Mouse (Mus musculus) spleen, adult 2 months (tissue): ENCODE results near the gene Catspere2. TPM values are rescaled to one million over a fixed set of nuclear protein-coding genes. Genes with fewer than 3 reads are reported as not detected.
"Not testable (repeated sequence)": the region's sequence is repeated elsewhere in the genome, so short reads cannot be mapped to it uniquely, and the experiment has no call there.

Experiments
- DNase-seq, 2 experiments: peaks; one replicate each; pipeline versions ENCODE4 v3.0.0 to v3.0.0-alpha.2; 2012 to 2021; ENCODE audit warnings: low spot score in 2 of 2, low read depth in 1 of 2
- H3K27ac ChIP-seq: fragments of 200-500 bp; 2 replicates; pipeline ENCODE4 v1.5.1; 2012; ENCODE audit warnings: low read length, inconsistent platforms; ENCODE audit not compliant: insufficient read depth
- H3K27me3 ChIP-seq: fragments of 200-500 bp; 2 replicates; pipeline ENCODE4 v1.6.1; 2012; ENCODE audit warnings: mild to moderate bottlenecking, moderate library complexity, low read length, inconsistent platforms; ENCODE audit not compliant: control insufficient read depth, insufficient read depth
- H3K36me3 ChIP-seq: fragments of 200-500 bp; 2 replicates; pipeline ENCODE4 v1.6.1; 2012; ENCODE audit warnings: mild to moderate bottlenecking, low read length, inconsistent platforms; ENCODE audit not compliant: control insufficient read depth, insufficient read depth
- H3K4me1 ChIP-seq: fragments of 200-500 bp; 2 replicates; pipeline ENCODE4 v1.6.1; 2011; ENCODE audit warnings: inconsistent platforms; ENCODE audit not compliant: control insufficient read depth, insufficient read depth, insufficient read length
- H3K4me3 ChIP-seq: fragments of 200-500 bp; 2 replicates; pipeline ENCODE4 v1.5.1; 2011; ENCODE audit warnings: mild to moderate bottlenecking, inconsistent platforms; ENCODE audit not compliant: insufficient read depth, insufficient read length; ENCODE audit errors: extremely low read depth
- CTCF ChIP-seq: fragments of 200-500 bp; IDR thresholded peaks from 2 replicates; pipeline ENCODE4 v1.5.1; 2011; ENCODE audit warnings: mild to moderate bottlenecking, inconsistent platforms; ENCODE audit not compliant: insufficient read depth, insufficient read length, insufficient replicate concordance; ENCODE audit errors: extremely low read depth
- POLR2A ChIP-seq: fragments of 200-500 bp; IDR thresholded peaks from 2 replicates; pipeline ENCODE4 v1.6.1; 2011; ENCODE audit warnings: low read depth, low read length, inconsistent platforms
- whole genome bisulfite sequencing: fragments of 180-500 bp; shearing (Covaris S2); methylation state at CpG from one replicate; pipeline ENCODE4 v1.1.7; 2018; 5-methylcytosine and 5-hydroxymethylcytosine counted together
- polyA plus RNA-seq: library from polyadenylated mRNA; depleted of rRNA; stranded (reverse); fragments of >200 nt; gene quantifications from 2 replicates; pipeline ENCODE4 v1.2.3, GENCODE M21; 2012

Gene Catspere2
- polyA plus RNA-seq, 1 experiment: 0.09 TPM

DNA sequence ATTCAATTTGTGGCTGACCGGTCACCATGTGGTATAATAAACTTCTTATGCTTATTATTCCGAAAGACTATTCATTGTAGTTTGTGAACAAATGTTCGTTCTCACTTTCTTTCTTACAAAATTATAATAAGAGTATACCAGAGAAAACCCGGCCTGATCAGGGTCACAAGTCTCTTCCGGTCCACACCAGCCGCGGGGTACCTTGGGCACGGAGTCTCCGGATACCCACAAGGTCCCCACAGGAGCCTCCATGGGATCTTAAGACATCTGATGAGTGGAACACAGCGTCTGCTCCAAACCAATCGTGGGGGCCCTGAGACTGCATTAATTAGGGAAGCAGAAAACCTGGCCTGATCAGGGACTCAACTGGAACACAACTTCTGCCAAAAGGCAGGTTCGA is 151.1 kb downstream of the Catspere2 start:
- Histone ChIP-seq H3K27me3 (no peaks in the 10 kb centered on the region), H3K36me3 (no peaks in the 10 kb centered on the region), H3K4me3 (no peak overlapping the region), H3K27ac (no peak overlapping the region), H3K4me1 (no peaks in the 10 kb centered on the region)
- no peak for DNase-seq
- TF ChIP-seq POLR2A (no peak), CTCF (no peak)
- WGBS: 94% methylated on average over 12 of the region's 12 CpGs

DNA sequence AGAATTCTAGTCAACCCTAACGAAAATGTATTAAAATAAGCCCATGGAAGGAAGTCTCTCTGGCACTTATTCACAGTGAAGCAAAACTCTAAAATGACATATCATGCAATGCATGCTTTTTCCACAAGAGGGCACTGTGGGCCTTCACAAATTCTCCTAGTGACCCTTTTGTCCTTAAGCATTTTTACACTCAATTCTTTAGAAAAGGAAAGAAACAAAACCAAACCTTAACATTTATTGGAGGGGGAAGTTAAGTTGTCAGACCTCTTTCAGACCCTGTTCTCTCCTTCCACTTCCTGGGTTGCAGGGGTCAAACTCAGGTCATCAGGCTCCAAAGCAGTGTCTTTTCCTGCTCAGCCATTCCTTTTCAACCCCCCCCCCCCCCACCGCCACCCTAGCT is 163.3 kb downstream of the Catspere2 start:
- not testable (repeated sequence) for H3K4me3 ChIP-seq, H3K27me3 ChIP-seq, H3K4me1 ChIP-seq, DNase-seq, H3K27ac ChIP-seq, H3K36me3 ChIP-seq
- 33% methylated on average over 2 of the region's 2 CpGs for WGBS

DNA sequence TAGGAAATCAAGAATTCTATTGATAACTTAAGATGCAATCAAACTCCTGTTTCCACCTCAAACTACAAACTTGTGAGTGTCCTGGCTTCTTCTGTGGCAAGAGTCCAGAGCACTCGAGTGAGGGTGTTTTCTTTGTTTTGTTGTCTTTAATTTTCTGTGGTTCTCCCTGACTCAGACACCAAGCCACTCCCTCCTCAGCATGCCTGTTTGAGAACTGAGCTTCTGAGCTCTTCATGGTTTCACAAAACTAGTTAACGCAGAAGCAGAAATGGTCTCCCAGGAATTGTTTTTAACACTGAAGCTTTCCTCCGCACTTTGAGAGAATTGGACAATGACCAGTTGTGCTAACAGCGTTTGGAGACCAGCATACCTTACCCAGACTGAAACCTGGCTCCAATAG is 163.7 kb downstream of the Catspere2 start:
- not testable (repeated sequence) for H3K27me3 ChIP-seq, H3K27ac ChIP-seq, DNase-seq, H3K4me3 ChIP-seq, H3K4me1 ChIP-seq, H3K36me3 ChIP-seq
- 71% methylated on average over 4 of the region's 4 CpGs for WGBS

DNA sequence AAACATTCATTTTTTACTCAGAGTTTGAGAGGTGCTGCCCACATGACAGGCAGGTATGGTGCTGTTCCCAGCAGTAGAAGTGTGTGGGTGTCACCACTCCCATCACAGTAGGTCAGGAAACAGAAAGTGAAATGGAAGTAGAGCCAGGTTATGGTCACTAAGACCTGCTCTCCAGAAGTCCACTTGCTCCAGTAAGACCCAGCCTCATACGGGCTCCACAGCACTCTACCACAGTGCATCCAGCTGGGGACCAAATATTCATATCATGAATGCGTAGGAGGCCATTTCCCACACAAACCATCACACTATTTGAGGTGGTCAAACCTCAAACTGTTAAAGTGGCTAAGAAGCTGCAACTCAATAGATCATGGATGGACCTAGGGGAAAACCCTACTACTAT is 199.0 kb downstream of the Catspere2 start:
- DNase-seq: no peak
- WGBS: 80% methylated on average over 2 of the region's 2 CpGs
- no peak overlapping the region for H3K27ac ChIP-seq
- no peak overlapping the region for H3K4me3 ChIP-seq
- peaks cover 2% of the 10 kb centered on the region; the same call in 1 of the 2 replicates for H3K4me1 ChIP-seq
- H3K36me3 ChIP-seq: no peaks in the 10 kb centered on the region
- no peaks in the 10 kb centered on the region for H3K27me3 ChIP-seq
- no peak for TF ChIP-seq POLR2A
- no peak for TF ChIP-seq CTCF

DNA sequence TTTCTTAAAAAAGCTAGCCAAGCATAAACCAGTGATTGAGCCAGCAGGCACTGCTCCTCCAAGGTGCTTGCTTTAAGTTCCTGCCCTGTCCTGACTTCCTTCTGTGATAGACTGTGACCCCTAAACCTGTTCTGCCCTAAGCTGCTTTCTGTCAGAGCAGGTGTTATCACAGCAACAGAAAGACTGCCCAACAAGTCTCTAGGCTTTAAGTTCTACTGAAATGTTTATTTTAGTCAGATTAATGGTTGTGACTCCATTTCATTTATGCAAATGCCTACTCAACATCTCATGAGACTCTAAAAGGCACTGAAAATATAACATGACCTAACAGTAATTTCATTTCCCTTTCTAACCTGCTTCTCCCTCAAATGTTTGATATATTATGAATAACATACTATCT is 202.4 kb downstream of the Catspere2 start:
- no peaks in the 10 kb centered on the region for H3K27me3 ChIP-seq
- H3K4me3 ChIP-seq: no peak overlapping the region
- H3K4me1 ChIP-seq: peaks cover 2% of the 10 kb centered on the region; the same call in 1 of the 2 replicates
- TF ChIP-seq POLR2A (no peak), CTCF (no peak)
- H3K36me3 ChIP-seq: no peaks in the 10 kb centered on the region
- DNase-seq: no peak
- H3K27ac ChIP-seq: no peak overlapping the region

DNA sequence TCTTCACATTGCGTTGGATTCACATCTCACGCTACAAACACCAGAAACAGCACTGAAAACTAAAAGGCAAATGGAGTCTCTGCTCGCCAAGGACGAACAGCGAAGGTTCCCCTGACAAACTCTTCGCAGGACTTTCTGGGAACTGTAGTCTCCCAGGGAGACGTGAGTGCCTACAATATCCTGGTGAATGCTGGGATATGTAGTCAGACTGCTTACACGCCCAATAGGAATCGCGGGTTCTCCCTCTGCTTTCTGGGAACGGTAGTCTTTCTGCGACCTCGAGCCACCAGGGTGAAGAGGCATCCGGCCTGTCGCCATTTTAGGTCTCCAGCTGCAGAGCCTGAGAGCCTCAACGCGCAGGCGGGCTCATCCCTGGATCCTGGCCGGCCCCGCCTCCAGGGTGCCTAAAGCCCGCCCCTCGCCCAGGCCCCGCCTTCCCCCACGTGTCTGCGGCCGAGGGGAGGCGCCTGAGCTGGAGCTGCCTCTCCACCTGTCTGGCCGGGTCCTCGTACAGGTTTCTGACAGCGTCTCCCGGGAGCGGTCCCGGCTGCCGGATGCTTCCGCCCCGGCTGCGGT is 204.1 kb downstream of the Catspere2 start, which contains the start of gene Desi2:
Desi2 (plus strand) TSS at position 202 of the 576 bp plus-strand sequence.
- not testable (repeated sequence) for H3K4me1 ChIP-seq, H3K27me3 ChIP-seq, H3K36me3 ChIP-seq
- Histone ChIP-seq H3K4me3 (peak within 1 kb of the TSS; percentile 71), H3K27ac (peak within 1 kb of the TSS; percentile 76)
- DNase-seq: peak; percentile 89 to 97
- under 1% methylated on average over 37 of the region's 37 CpGs for WGBS
- peak; percentile 66 for TF ChIP-seq POLR2A

DNA sequence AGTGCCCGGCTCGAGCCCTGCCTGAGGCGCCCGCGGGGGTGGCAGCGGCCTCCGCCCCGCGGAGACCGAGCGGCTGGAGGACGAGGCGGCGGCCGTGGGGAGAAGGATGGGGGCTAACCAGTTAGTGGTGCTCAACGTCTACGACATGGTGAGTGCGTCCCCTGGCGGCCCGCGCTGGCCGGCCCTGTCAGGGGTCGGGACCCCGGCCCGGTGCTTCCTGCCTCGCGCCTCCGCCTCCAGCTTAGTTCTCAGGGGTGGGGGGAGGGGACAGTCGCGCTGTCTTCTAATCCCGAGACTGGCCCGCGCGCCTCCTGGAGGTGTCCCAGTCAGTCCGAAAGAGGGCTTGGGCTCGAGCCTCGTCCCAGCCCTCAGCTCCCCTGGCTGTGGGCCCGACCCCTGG is 204.6 kb downstream of the Catspere2 start:
- 0% methylated on average over 25 of the region's 38 CpGs for WGBS
- H3K4me3 ChIP-seq: peak overlapping the region; percentile 71
- H3K27me3 ChIP-seq, H3K36me3 ChIP-seq, H3K4me1 ChIP-seq: not testable (repeated sequence)
- H3K27ac ChIP-seq: peak overlapping the region; percentile 76; the same call in 1 of the 2 replicates
- DNase-seq: peak in 1 of 2 experiments; percentile 33
